Mouse (Mus musculus) ES-Bruce4 (cell line): ENCODE results near the gene Ak5. TPM values are rescaled to one million over a fixed set of nuclear protein-coding genes. Genes with fewer than 3 reads are reported as not detected.

Experiments
- H3K27ac ChIP-seq: 2 replicates; pipeline ENCODE4 v1.5.1; 2012; ENCODE audit warnings: low read length, inconsistent platforms; ENCODE audit not compliant: insufficient read depth
- H3K27me3 ChIP-seq: 2 replicates; pipeline ENCODE4 v1.6.1; 2012; ENCODE audit warnings: mild to moderate bottlenecking, low read length, inconsistent platforms; ENCODE audit not compliant: control insufficient read depth, poor library complexity, insufficient read depth, severe bottlenecking
- H3K36me3 ChIP-seq: 2 replicates; pipeline ENCODE4 v1.6.1; 2012; ENCODE audit warnings: inconsistent platforms, mild to moderate bottlenecking, low read length, moderate library complexity; ENCODE audit not compliant: control insufficient read depth, poor library complexity, insufficient read depth, severe bottlenecking
- H3K4me1 ChIP-seq: one replicate; pipeline ENCODE4 v1.8.1; 2011; ENCODE audit warnings: low read length; ENCODE audit not compliant: control insufficient read depth, insufficient read depth
- H3K4me3 ChIP-seq: 2 replicates; pipeline ENCODE4 v1.5.1; 2011; ENCODE audit warnings: low read depth, mild to moderate bottlenecking, low read length
- H3K9ac ChIP-seq: 2 replicates; pipeline ENCODE4 v1.6.1; 2012; ENCODE audit warnings: low read depth, mild to moderate bottlenecking, inconsistent platforms; ENCODE audit not compliant: poor library complexity, severe bottlenecking
- H3K9me3 ChIP-seq: replicated peaks from 2 replicates; pipeline ENCODE4 v1.6.1; 2012; ENCODE audit warnings: mild to moderate bottlenecking, low read length, inconsistent platforms; ENCODE audit not compliant: control insufficient read depth, poor library complexity, insufficient read depth, severe bottlenecking
- CTCF ChIP-seq: IDR thresholded peaks from one replicate; pipeline ENCODE4 v1.8.1; 2011; ENCODE audit warnings: low read depth, low read length
- EP300 ChIP-seq: IDR thresholded peaks from 2 replicates; pipeline ENCODE4 v1.6.1; 2011; ENCODE audit warnings: low read depth, low read length; ENCODE audit not compliant: insufficient read depth
- POLR2A ChIP-seq: IDR thresholded peaks from one replicate; pipeline ENCODE4 v1.8.1; 2011; ENCODE audit warnings: low read length; ENCODE audit not compliant: insufficient read depth
- polyA plus RNA-seq: library from polyadenylated mRNA; stranded (reverse); fragments of >200 nt; gene quantifications from 2 replicates; pipeline ENCODE4 v1.2.4, GENCODE M21; 2011; ENCODE audit warnings: low read depth; ENCODE audit not compliant: missing spikeins, insufficient read depth, insufficient read length

Ak5 gene
- polyA plus RNA-seq, 1 experiment = 0.97 TPM

- Histone ChIP-seq H3K27ac (no peak overlapping the region), H3K36me3 (no peaks in the 10 kb centered on the region), H3K9me3 (no peaks in the 10 kb centered on the region), H3K4me3 (peak overlapping the region; percentile 72), H3K4me1 (peaks cover 2% of the 10 kb centered on the region), H3K9ac (peak overlapping the region; percentile 68), H3K27me3 (no peaks in the 10 kb centered on the region)
- TF ChIP-seq EP300 (no peak), POLR2A (no peak), CTCF (no peak)
Measured at GRCm38 (mm10) chr3:152478599-152479435, 189.3 kb downstream of the Ak5 start.

GRCm38 (mm10) chr3:152477796-152478527 is 190.2 kb downstream of the Ak5 start:
- Histone ChIP-seq H3K27ac (no peak overlapping the region), H3K36me3 (no peaks in the 10 kb centered on the region), H3K27me3 (no peaks in the 10 kb centered on the region), H3K4me1 (peaks cover 2% of the 10 kb centered on the region), H3K9ac (peak overlapping the region; percentile 68), H3K9me3 (no peaks in the 10 kb centered on the region), H3K4me3 (peak overlapping the region; percentile 72)
- peak; percentile 71 for TF ChIP-seq CTCF
- no peak for TF ChIP-seq EP300

- TF ChIP-seq CTCF (no peak), POLR2A (no peak), EP300 (no peak)
- H3K9ac ChIP-seq = no peak overlapping the region
- H3K9me3 ChIP-seq = no peaks in the 10 kb centered on the region
- H3K27ac ChIP-seq = no peak overlapping the region
- no peak overlapping the region for H3K4me3 ChIP-seq
- no peaks in the 10 kb centered on the region for H3K27me3 ChIP-seq
- H3K4me1 ChIP-seq = peaks cover 2% of the 10 kb centered on the region
- H3K36me3 ChIP-seq = no peaks in the 10 kb centered on the region
Measured at GRCm38 (mm10) chr3:152475894-152476293, 192.3 kb downstream of the Ak5 start.

- TF ChIP-seq EP300 = no peak
- TF ChIP-seq POLR2A = no peak
- TF ChIP-seq CTCF = no peak
- Histone ChIP-seq H3K4me1 (no peaks in the 10 kb centered on the region), H3K9ac (no peak overlapping the region), H3K36me3 (no peaks in the 10 kb centered on the region), H3K27me3 (no peaks in the 10 kb centered on the region), H3K9me3 (no peaks in the 10 kb centered on the region), H3K4me3 (no peak overlapping the region), H3K27ac (no peak overlapping the region)
Measured at GRCm38 (mm10) chr3:152475278-152475669, 192.9 kb downstream of the Ak5 start.

- H3K27ac ChIP-seq = no peak overlapping the region
- H3K9ac ChIP-seq = no peak overlapping the region
- H3K27me3 ChIP-seq = no peaks in the 10 kb centered on the region
- TF ChIP-seq CTCF = peak; percentile 74
- no peak for TF ChIP-seq EP300
- TF ChIP-seq POLR2A = no peak
- H3K4me3 ChIP-seq = no peak overlapping the region
- H3K4me1 ChIP-seq = no peaks in the 10 kb centered on the region
- H3K9me3 ChIP-seq = no peaks in the 10 kb centered on the region
- H3K36me3 ChIP-seq = no peaks in the 10 kb centered on the region
Measured at GRCm38 (mm10) chr3:152474582-152475277, 193.4 kb downstream of the Ak5 start.
